Mouse (Mus musculus) embryonic fibroblast, embryonic 13.5 days (primary cell): ENCODE measurements around the gene A730049H05Rik.

Experiments used
- CTCF ChIP-seq: IDR thresholded peaks from 2 replicates; pipeline ENCODE4 v1.5.1; 2011; ENCODE audit warnings: mild to moderate bottlenecking, control low read depth, low read length, moderate library complexity, borderline replicate concordance; ENCODE audit not compliant: insufficient read depth
- POLR2A ChIP-seq: IDR thresholded peaks from 2 replicates; pipeline ENCODE4 v1.6.1; 2011; ENCODE audit warnings: low read depth, mild to moderate bottlenecking, control low read depth, low read length, moderate library complexity

DNA sequence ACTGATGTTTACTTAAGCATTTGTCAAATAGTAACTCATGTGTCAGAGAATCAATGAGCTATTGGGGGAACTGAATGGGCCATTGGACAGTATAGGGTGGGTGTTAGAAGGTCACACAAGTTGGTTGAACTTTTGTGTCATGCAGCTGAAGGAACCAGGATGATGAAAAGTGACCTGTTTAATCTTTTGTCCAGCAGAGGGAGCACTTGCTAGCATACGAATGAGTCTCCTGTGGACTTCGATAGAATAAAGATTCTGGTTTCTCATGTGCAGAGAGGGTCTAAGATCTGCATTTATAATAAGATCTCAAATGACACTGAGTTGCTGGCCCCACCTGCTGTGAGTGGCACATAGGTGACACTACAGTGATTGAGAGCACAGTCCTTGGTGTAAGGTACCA lies 39.9 kb upstream of the A730049H05Rik start:
- TF ChIP-seq CTCF (no peak), POLR2A (no peak)
